Mouse (Mus musculus): ENCODE measurements at regions not wholly inside any gene's neighbourhood (a gene's known extent, or its start where the extent isn't known, plus 50 kb on each side); places are given as distances from the start of the nearest gene placed in this dataset.

GRCm38 (mm10) chr1:108339827-108340226 lies 750.0 kb downstream of the Serpinb8 start:
- no peak for DNase-seq

GRCm38 (mm10) chr1:108341352-108341751 lies 751.5 kb downstream of the Serpinb8 start:
- DNase-seq, result no peak

- no peak for DNase-seq
Measured at GRCm38 (mm10) chr1:108363788-108364187, 774.0 kb downstream of the Serpinb8 start.

GRCm38 (mm10) chr1:108369904-108370600 lies 780.2 kb downstream of the Serpinb8 start:
- no peak for DNase-seq

- DNase-seq, result no peak
Measured at GRCm38 (mm10) chr1:108389930-108390329, 800.1 kb downstream of the Serpinb8 start.

GRCm38 (mm10) chr1:108390497-108390896 lies 800.7 kb downstream of the Serpinb8 start:
- DNase-seq, result no peak

- DNase-seq, result no peak
Measured at GRCm38 (mm10) chr1:108439845-108440244, 850.0 kb downstream of the Serpinb8 start.

- DNase-seq, result no peak
Measured at GRCm38 (mm10) chr1:108452776-108453175, 863.0 kb downstream of the Serpinb8 start.

GRCm38 (mm10) chr1:108472031-108472430 lies 882.2 kb downstream of the Serpinb8 start:
- DNase-seq, result no peak

GRCm38 (mm10) chr1:108498854-108499253 lies 909.0 kb downstream of the Serpinb8 start:
- no peak for DNase-seq

- DNase-seq, result no peak
Measured at GRCm38 (mm10) chr1:108527424-108527823, 937.6 kb downstream of the Serpinb8 start.

GRCm38 (mm10) chr1:108538238-108538637 lies 948.4 kb downstream of the Serpinb8 start:
- no peak for DNase-seq

- DNase-seq, result no peak
Measured at GRCm38 (mm10) chr1:108548721-108549120, 958.9 kb downstream of the Serpinb8 start.

- DNase-seq, result no peak
Measured at GRCm38 (mm10) chr1:108558882-108559281, 969.1 kb downstream of the Serpinb8 start.

- no peak for DNase-seq
Measured at GRCm38 (mm10) chr1:108562981-108563380, 973.2 kb downstream of the Serpinb8 start.

GRCm38 (mm10) chr1:108571977-108572376 lies 982.2 kb downstream of the Serpinb8 start:
- DNase-seq, result no peak

GRCm38 (mm10) chr1:108572765-108573164 lies 983.0 kb downstream of the Serpinb8 start:
- no peak for DNase-seq

- peak; percentile 15 for DNase-seq
Measured at GRCm38 (mm10) chr1:108576806-108577205, 987.0 kb downstream of the Serpinb8 start.

- no peak for DNase-seq
Measured at GRCm38 (mm10) chr1:108577793-108578192, 988.0 kb downstream of the Serpinb8 start.

GRCm38 (mm10) chr1:108592720-108593422 lies 1003.1 kb downstream of the Serpinb8 start:
- no peak for DNase-seq

- DNase-seq, result no peak
Measured at GRCm38 (mm10) chr1:108597129-108597528, 1007.3 kb downstream of the Serpinb8 start.
